Mouse (Mus musculus) myocyte (in vitro differentiated cells): Measurements from ENCODE around the gene Rhbg.

Experiments
- MYOD1 ChIP-seq, 3 experiments: IDR thresholded peaks; one replicate each; pipeline ENCODE4 v1.6.1; 2011; ENCODE audit warnings: control low read depth in 2 of 3, low read depth in 2 of 3, mild to moderate bottlenecking in 2 of 3, moderate library complexity in 1 of 3; ENCODE audit not compliant: insufficient read length in 2 of 3, control insufficient read depth in 1 of 3
- MYOG ChIP-seq, 3 experiments: IDR thresholded peaks; one replicate each; pipeline ENCODE4 v1.6.1; 2011; ENCODE audit warnings: control low read depth in 2 of 3, low read depth in 2 of 3, mild to moderate bottlenecking in 2 of 3; ENCODE audit not compliant: insufficient read length in 2 of 3, control insufficient read depth in 1 of 3, insufficient read depth in 1 of 3
- POLR2A ChIP-seq: IDR thresholded peaks from one replicate; pipeline ENCODE4 v1.6.1; 2011; ENCODE audit warnings: low read depth, mild to moderate bottlenecking, control low read depth, moderate library complexity; ENCODE audit not compliant: insufficient read length
- SRF ChIP-seq: IDR thresholded peaks from one replicate; pipeline ENCODE4 v1.6.1; 2011; ENCODE audit warnings: low read depth; ENCODE audit not compliant: control insufficient read depth, insufficient read length
- TCF12 ChIP-seq: IDR thresholded peaks from one replicate; pipeline ENCODE4 v1.6.1; 2011; ENCODE audit warnings: mild to moderate bottlenecking, control low read depth; ENCODE audit not compliant: poor library complexity, insufficient read depth, severe bottlenecking

DNA sequence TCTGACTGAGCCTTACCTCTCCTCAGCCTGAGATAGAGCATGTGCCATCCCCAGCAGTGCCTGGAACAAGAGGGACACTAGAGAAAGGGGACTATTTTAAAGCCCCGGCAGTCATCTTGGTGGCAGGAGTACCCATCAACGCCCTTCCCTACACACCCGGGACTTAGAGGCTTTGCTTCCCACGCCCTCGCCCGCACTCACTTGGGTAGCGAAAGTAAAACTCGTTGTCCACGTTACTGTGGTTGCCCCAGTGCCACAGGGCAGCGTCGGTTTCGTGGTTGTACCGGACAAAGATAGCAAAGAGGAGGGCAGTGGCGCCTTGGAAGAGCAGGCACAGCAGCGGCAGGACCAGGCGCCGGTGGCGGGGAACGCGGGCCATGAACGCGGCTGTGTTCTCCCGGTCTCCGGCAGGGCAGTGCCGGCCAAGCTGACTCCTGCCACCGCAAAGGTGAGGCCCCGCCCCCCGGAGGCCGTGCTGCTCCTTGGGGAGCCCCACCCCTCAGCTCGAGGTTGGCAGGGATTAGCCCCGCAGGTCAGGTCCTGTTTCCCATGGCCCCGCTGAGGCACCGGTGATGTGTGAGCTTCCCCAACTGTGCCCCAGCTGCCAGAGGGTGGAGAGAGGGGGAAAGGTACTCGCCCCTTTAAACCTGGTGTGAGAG is at the start of gene Rhbg:
- TF ChIP-seq TCF12 = no peak
- TF ChIP-seq MYOG (IDR thresholded peaks at IDR 0.05; ENCODE audit: control insufficient read depth in 1 of 3, insufficient read depth in 1 of 3, insufficient read length in 2 of 3, low read depth in 2 of 3) = no peak
- no peak for TF ChIP-seq POLR2A
- TF ChIP-seq MYOD1 (IDR thresholded peaks at IDR 0.05; ENCODE audit: control insufficient read depth in 1 of 3, insufficient read length in 2 of 3, low read depth in 2 of 3) = no peak
- TF ChIP-seq SRF = no peak
